Mouse (Mus musculus): ENCODE measurements around the gene Capn15.

The Capn15 gene

GRCm38 (mm10) chr17:26008787-26009186 lies 23.2 kb upstream of the Capn15 start:
- peak; percentile 78; the same call in 1 of the 2 replicates for TF ChIP-seq GATA4 (IDR thresholded peaks at IDR 0.05; ENCODE audit: insufficient replicate concordance, low read length)

GRCm38 (mm10) chr17:26008331-26008730 lies 22.7 kb upstream of the Capn15 start:
- TF ChIP-seq GATA4 (IDR thresholded peaks at IDR 0.05; ENCODE audit: insufficient replicate concordance, low read length), result no peak

GRCm38 (mm10) chr17:26007646-26008045 lies 22.1 kb upstream of the Capn15 start:
- peak; percentile 37; the same call in 1 of the 2 replicates for TF ChIP-seq GATA4 (IDR thresholded peaks at IDR 0.05; ENCODE audit: insufficient replicate concordance, low read length)

GRCm38 (mm10) chr17:26005731-26006450 lies 20.3 kb upstream of the Capn15 start:
- peak; percentile 78; the same call in 1 of the 2 replicates for TF ChIP-seq GATA4 (IDR thresholded peaks at IDR 0.05; ENCODE audit: insufficient replicate concordance, low read length)

- no peak for TF ChIP-seq GATA4 (IDR thresholded peaks at IDR 0.05; ENCODE audit: insufficient replicate concordance, low read length)
Observed at GRCm38 (mm10) chr17:26004711-26005110, 19.1 kb upstream of the Capn15 start.

GRCm38 (mm10) chr17:26003864-26004263 lies 18.3 kb upstream of the Capn15 start:
- TF ChIP-seq GATA4 (IDR thresholded peaks at IDR 0.05; ENCODE audit: insufficient replicate concordance, low read length), result no peak

GRCm38 (mm10) chr17:25998425-25998824 lies 12.8 kb upstream of the Capn15 start:
- TF ChIP-seq GATA4 (IDR thresholded peaks at IDR 0.05; ENCODE audit: insufficient replicate concordance, low read length), result no peak

- TF ChIP-seq GATA4 (IDR thresholded peaks at IDR 0.05; ENCODE audit: insufficient replicate concordance, low read length), result no peak
Observed at GRCm38 (mm10) chr17:25993489-25993888, 7.9 kb upstream of the Capn15 start.

GRCm38 (mm10) chr17:25992274-25992673 lies 6.7 kb upstream of the Capn15 start:
- no peak for TF ChIP-seq GATA4 (IDR thresholded peaks at IDR 0.05; ENCODE audit: insufficient replicate concordance, low read length)

- TF ChIP-seq GATA4 (IDR thresholded peaks at IDR 0.05; ENCODE audit: insufficient replicate concordance, low read length), result no peak
Observed at GRCm38 (mm10) chr17:25990331-25990730, 4.7 kb upstream of the Capn15 start.

- no peak for TF ChIP-seq GATA4 (IDR thresholded peaks at IDR 0.05; ENCODE audit: insufficient replicate concordance, low read length)
Observed at GRCm38 (mm10) chr17:25984556-25985305, 865 bp downstream of the Capn15 start.

GRCm38 (mm10) chr17:25984066-25984465 lies 1.5 kb downstream of the Capn15 start:
- no peak for TF ChIP-seq GATA4 (IDR thresholded peaks at IDR 0.05; ENCODE audit: insufficient replicate concordance, low read length)

GRCm38 (mm10) chr17:25982913-25983312 lies 2.7 kb downstream of the Capn15 start:
- TF ChIP-seq GATA4 (IDR thresholded peaks at IDR 0.05; ENCODE audit: insufficient replicate concordance, low read length), result no peak

GRCm38 (mm10) chr17:25980854-25981253 lies 4.7 kb downstream of the Capn15 start:
- TF ChIP-seq GATA4 (IDR thresholded peaks at IDR 0.05; ENCODE audit: insufficient replicate concordance, low read length), result no peak

- peak; percentile 17; the same call in 1 of the 2 replicates for TF ChIP-seq GATA4 (IDR thresholded peaks at IDR 0.05; ENCODE audit: insufficient replicate concordance, low read length)
Observed at GRCm38 (mm10) chr17:25979829-25980738, 5.5 kb downstream of the Capn15 start.
